Mouse (Mus musculus) hindbrain, embryonic 13.5 days (tissue): ENCODE results near the gene Nbl1. TPM values are rescaled to one million over a fixed set of nuclear protein-coding genes. Genes with fewer than 3 reads are reported as not detected.

ENCODE experiments used
- ATAC-seq: fragments of 200-750 bp; cut with Nextera tagmentation; 2 replicates; pipeline ENCODE4 v1.8.0; 2017; ENCODE audit warnings: moderate TSS enrichment; ENCODE audit not compliant: low FRiP score
- H3K27ac ChIP-seq: fragments of 300-500 bp; sonication (generic); 2 replicates; pipeline ENCODE4 v1.5.1; 2015; ENCODE audit warnings: inconsistent platforms, mild to moderate bottlenecking, moderate library complexity
- H3K27me3 ChIP-seq: fragments of 300-500 bp; sonication (generic); 2 replicates; pipeline ENCODE4 v1.6.1; 2015; ENCODE audit warnings: mild to moderate bottlenecking, inconsistent platforms
- H3K36me3 ChIP-seq: fragments of 300-500 bp; sonication (generic); 2 replicates; pipeline ENCODE4 v1.6.1; 2015; ENCODE audit warnings: mild to moderate bottlenecking, inconsistent platforms
- H3K4me1 ChIP-seq: fragments of 300-500 bp; sonication (generic); replicated peaks from 2 replicates; pipeline ENCODE4 v1.6.1; 2015; ENCODE audit warnings: inconsistent platforms
- H3K4me2 ChIP-seq: fragments of 300-500 bp; sonication (generic); 2 replicates; pipeline ENCODE4 v1.6.1; 2015; ENCODE audit warnings: inconsistent platforms, mild to moderate bottlenecking, moderate library complexity
- H3K4me3 ChIP-seq: fragments of 300-500 bp; sonication (generic); 2 replicates; pipeline ENCODE4 v1.5.1; 2015; ENCODE audit warnings: mild to moderate bottlenecking, inconsistent platforms
- H3K9ac ChIP-seq: fragments of 300-500 bp; sonication (generic); 2 replicates; pipeline ENCODE4 v1.6.1; 2015; ENCODE audit warnings: mild to moderate bottlenecking, inconsistent platforms
- H3K9me3 ChIP-seq: fragments of 300-500 bp; sonication (generic); 2 replicates; pipeline ENCODE4 v1.6.1; 2016; ENCODE audit warnings: inconsistent platforms
- WGBS: fragments of 180-500 bp; shearing (Covaris S2); methylation state at CpG from one replicate; pipeline ENCODE4 v1.1.7; 2015; 5-methylcytosine and 5-hydroxymethylcytosine counted together
- polyA plus RNA-seq: library from polyadenylated mRNA; unstranded; fragments of >200 nt; fragmentation: Nextera tagmentation; extraction: Ambion mirVana; gene quantifications from 2 replicates; pipeline ENCODE4 v1.2.1, GENCODE M21; 2015

Nbl1 gene
- 40.8 and 45.3 TPM in 2 replicates for polyA plus RNA-seq

GRCm38 (mm10) chr4:139092356-139093195 is at the start of gene Nbl1:
TSS of gene Nbl1 (minus strand) at chr4:139092993.
- Histone ChIP-seq H3K27me3 (peaks cover 85% of the 10 kb centered on the region), H3K9me3 (no peaks in the 10 kb centered on the region; the same call in 1 of the 2 replicates), H3K27ac (peak within 1 kb of the TSS; percentile 75), H3K4me2 (peak within 1 kb of the TSS; percentile 89), H3K36me3 (no peaks in the 10 kb centered on the region), H3K4me3 (peak within 1 kb of the TSS; percentile 60), H3K9ac (peak within 1 kb of the TSS; percentile 81), H3K4me1 (peaks cover 37% of the 10 kb centered on the region)
- no peak for ATAC-seq
- 1% methylated on average over 91 of the region's 105 CpGs for WGBS

GRCm38 (mm10) chr4:139141785-139142184 is 49.0 kb upstream of the Nbl1 start:
- Histone ChIP-seq H3K27me3 (no peaks in the 10 kb centered on the region), H3K9ac (no peak overlapping the region), H3K4me3 (no peak overlapping the region), H3K27ac (no peak overlapping the region), H3K4me1 (no peaks in the 10 kb centered on the region), H3K4me2 (no peak overlapping the region), H3K36me3 (no peaks in the 10 kb centered on the region), H3K9me3 (no peaks in the 10 kb centered on the region)
- WGBS: 75% methylated on average over 6 of the region's 6 CpGs
- no peak for ATAC-seq

GRCm38 (mm10) chr4:139140267-139140666 is 47.5 kb upstream of the Nbl1 start:
- Histone ChIP-seq H3K27me3 (no peaks in the 10 kb centered on the region), H3K4me2 (no peak overlapping the region), H3K4me1 (no peaks in the 10 kb centered on the region), H3K9ac (no peak overlapping the region), H3K4me3 (no peak overlapping the region), H3K9me3 (no peaks in the 10 kb centered on the region), H3K27ac (no peak overlapping the region), H3K36me3 (no peaks in the 10 kb centered on the region)
- no peak for ATAC-seq
- 78% methylated on average over 2 of the region's 2 CpGs for WGBS

- 88% methylated on average over 2 of the region's 2 CpGs for WGBS
- Histone ChIP-seq H3K9ac (no peak overlapping the region), H3K4me1 (peaks cover 6% of the 10 kb centered on the region), H3K9me3 (no peaks in the 10 kb centered on the region), H3K27me3 (no peaks in the 10 kb centered on the region), H3K27ac (no peak overlapping the region), H3K4me2 (no peak overlapping the region), H3K4me3 (no peak overlapping the region), H3K36me3 (no peaks in the 10 kb centered on the region)
- no peak for ATAC-seq
These were observed 43.2 kb upstream of the Nbl1 start for GRCm38 (mm10) chr4:139136011-139136410.

- Histone ChIP-seq H3K9ac (no peak overlapping the region), H3K4me2 (no peak overlapping the region), H3K36me3 (no peaks in the 10 kb centered on the region), H3K27me3 (no peaks in the 10 kb centered on the region), H3K4me3 (no peak overlapping the region), H3K4me1 (peaks cover 26% of the 10 kb centered on the region), H3K27ac (no peak overlapping the region), H3K9me3 (no peaks in the 10 kb centered on the region)
- WGBS: 84% methylated on average over 5 of the region's 5 CpGs
- ATAC-seq: no peak
These were observed 40.3 kb upstream of the Nbl1 start for GRCm38 (mm10) chr4:139133109-139133508.

GRCm38 (mm10) chr4:139131858-139132672 is 39.3 kb upstream of the Nbl1 start:
- H3K36me3 ChIP-seq: no peaks in the 10 kb centered on the region
- ATAC-seq: no peak

GRCm38 (mm10) chr4:139130701-139131549 is 38.1 kb upstream of the Nbl1 start, which contains the start of gene Minos1:
TSS of gene Minos1 (minus strand) at chr4:139131113.
- Histone ChIP-seq H3K36me3 (no peaks in the 10 kb centered on the region; the same call in 1 of the 2 replicates), H3K9ac (peak within 1 kb of the TSS; percentile 98), H3K4me1 (peaks cover 27% of the 10 kb centered on the region), H3K27ac (peak within 1 kb of the TSS; percentile 93), H3K27me3 (no peaks in the 10 kb centered on the region), H3K4me2 (peak within 1 kb of the TSS; percentile 95), H3K9me3 (no peaks in the 10 kb centered on the region), H3K4me3 (peak within 1 kb of the TSS; percentile 97)
- peak; percentile 97 for ATAC-seq
- WGBS: under 1% methylated on average over 63 of the region's 63 CpGs

More at GRCm38 (mm10) chr4:139131858-139132672, 39.3 kb upstream of the Nbl1 start:
- Histone ChIP-seq H3K4me1 (peaks cover 27% of the 10 kb centered on the region), H3K27me3 (no peaks in the 10 kb centered on the region), H3K4me2 (peak overlapping the region; percentile 58), H3K4me3 (peak overlapping the region; percentile 97), H3K9me3 (no peaks in the 10 kb centered on the region), H3K27ac (no peak overlapping the region; the same call in 1 of the 2 replicates), H3K9ac (peak overlapping the region; percentile 61)
- WGBS: 89% methylated on average over 14 of the region's 14 CpGs

- Histone ChIP-seq H3K4me1 (peaks cover 27% of the 10 kb centered on the region), H3K36me3 (no peaks in the 10 kb centered on the region; the same call in 1 of the 2 replicates), H3K27ac (peak overlapping the region; percentile 93), H3K27me3 (no peaks in the 10 kb centered on the region), H3K9ac (peak overlapping the region; percentile 98), H3K9me3 (no peaks in the 10 kb centered on the region), H3K4me2 (peak overlapping the region; percentile 95), H3K4me3 (peak overlapping the region; percentile 97)
- WGBS: 3% methylated on average over 55 of the region's 57 CpGs
- ATAC-seq: peak; percentile 36
These were observed 37.3 kb upstream of the Nbl1 start for GRCm38 (mm10) chr4:139129806-139130700.

- Histone ChIP-seq H3K4me2 (no peak overlapping the region), H3K27me3 (no peaks in the 10 kb centered on the region), H3K36me3 (no peaks in the 10 kb centered on the region; the same call in 1 of the 2 replicates), H3K9ac (no peak overlapping the region), H3K4me3 (no peak overlapping the region), H3K9me3 (no peaks in the 10 kb centered on the region), H3K4me1 (peaks cover 22% of the 10 kb centered on the region), H3K27ac (no peak overlapping the region)
- 92% methylated on average over 3 of the region's 3 CpGs for WGBS
- no peak for ATAC-seq
These were observed 33.7 kb upstream of the Nbl1 start for GRCm38 (mm10) chr4:139126475-139126874.

GRCm38 (mm10) chr4:139124940-139125339 is 32.1 kb upstream of the Nbl1 start:
- no peak overlapping the region for H3K4me3 ChIP-seq
- no peak overlapping the region for H3K4me2 ChIP-seq
- H3K9ac ChIP-seq: no peak overlapping the region
- H3K9me3 ChIP-seq: no peaks in the 10 kb centered on the region
- 98% methylated on average over 6 of the region's 6 CpGs for WGBS
- H3K27ac ChIP-seq: no peak overlapping the region
- no peaks in the 10 kb centered on the region for H3K27me3 ChIP-seq
- no peak for ATAC-seq
- H3K4me1 ChIP-seq: peaks cover 19% of the 10 kb centered on the region
- no peaks in the 10 kb centered on the region; the same call in 1 of the 2 replicates for H3K36me3 ChIP-seq

GRCm38 (mm10) chr4:139122557-139122956 is 29.8 kb upstream of the Nbl1 start:
- H3K9me3 ChIP-seq: no peaks in the 10 kb centered on the region
- 95% methylated on average over 4 of the region's 4 CpGs for WGBS
- H3K27ac ChIP-seq: no peak overlapping the region
- no peak overlapping the region for H3K9ac ChIP-seq
- H3K4me3 ChIP-seq: no peak overlapping the region
- H3K27me3 ChIP-seq: no peaks in the 10 kb centered on the region
- no peak overlapping the region for H3K4me2 ChIP-seq
- no peak for ATAC-seq
- no peaks in the 10 kb centered on the region for H3K4me1 ChIP-seq
- no peaks in the 10 kb centered on the region; the same call in 1 of the 2 replicates for H3K36me3 ChIP-seq
